Mouse (Mus musculus) ES-E14 (cell line): ENCODE measurements around the gene Ajm1. TPM values are rescaled to one million over a fixed set of nuclear protein-coding genes. Genes with fewer than 3 reads are reported as not detected.
A peak's percentile ranks its signal among the peaks of the same experiment; 100 is the strongest.
"Not testable (repeated sequence)": the region's sequence is repeated elsewhere in the genome, so short reads cannot be mapped to it uniquely, and the experiment has no call there.

ENCODE experiments used
- DNase-seq: peaks from one replicate; pipeline ENCODE4 v3.0.0-alpha.2; 2013; ENCODE audit warnings: low read depth, low spot score
- H3K27ac ChIP-seq: 2 replicates; pipeline ENCODE4 v1.5.1; 2012; ENCODE audit warnings: low read depth, mild to moderate bottlenecking, low read length, moderate library complexity, mixed read lengths; ENCODE audit not compliant: poor library complexity, insufficient read depth, severe bottlenecking
- H3K36me3 ChIP-seq: 2 replicates; pipeline ENCODE4 v1.6.1; 2012; ENCODE audit warnings: mild to moderate bottlenecking, low read length, moderate library complexity, mixed read lengths; ENCODE audit not compliant: control insufficient read depth, poor library complexity, insufficient read depth, severe bottlenecking
- H3K4me1 ChIP-seq, 2 experiments: fragments of 150-350 bp in 1 of 2; sonication (generic) in 1 of 2; 2 replicates each; pipeline ENCODE4 v1.6.1; 2012; ENCODE audit warnings: low read length in 2 of 2, mild to moderate bottlenecking in 1 of 2, mixed read lengths in 1 of 2; ENCODE audit not compliant: control insufficient read depth in 2 of 2, insufficient read depth in 2 of 2, poor library complexity in 1 of 2
- H3K4me3 ChIP-seq, 2 experiments: fragments of 150-350 bp in 1 of 2; sonication (generic) in 1 of 2; 2 replicates each; pipeline ENCODE4 v1.5.1; 2012; ENCODE audit warnings: low read length in 2 of 2, low read depth in 1 of 2, mild to moderate bottlenecking in 1 of 2, mixed read lengths in 1 of 2; ENCODE audit not compliant: insufficient read depth in 1 of 2, poor library complexity in 1 of 2, severe bottlenecking in 1 of 2
- H3K9ac ChIP-seq: 2 replicates; pipeline ENCODE4 v1.6.1; 2012; ENCODE audit warnings: low read depth, mild to moderate bottlenecking, low read length, mixed read lengths; ENCODE audit not compliant: poor library complexity, insufficient read depth, severe bottlenecking
- H3K9me3 ChIP-seq: fragments of 150-350 bp; sonication (generic); 2 replicates; pipeline ENCODE4 v1.6.1; 2012; ENCODE audit warnings: low read depth, mild to moderate bottlenecking, low read length; ENCODE audit not compliant: control insufficient read depth, insufficient read depth
- CHD2 ChIP-seq: IDR thresholded peaks from 2 replicates; pipeline ENCODE4 v1.6.1; 2014; ENCODE audit warnings: mild to moderate bottlenecking, low read depth, low read length, inconsistent platforms
- HCFC1 ChIP-seq: IDR thresholded peaks from 2 replicates; pipeline ENCODE4 v1.6.1; 2012; ENCODE audit warnings: low read length, inconsistent platforms, borderline replicate concordance; ENCODE audit not compliant: insufficient read depth
- MAFK ChIP-seq: IDR thresholded peaks from 2 replicates; pipeline ENCODE4 v1.6.1; 2014; ENCODE audit warnings: mild to moderate bottlenecking, low read depth, low read length, inconsistent platforms; ENCODE audit not compliant: insufficient read depth
- ZC3H11A ChIP-seq: IDR thresholded peaks from 2 replicates; pipeline ENCODE4 v1.6.1; 2012; ENCODE audit warnings: low read depth, mild to moderate bottlenecking, inconsistent platforms, low read length, borderline replicate concordance
- ZNF384 ChIP-seq: IDR thresholded peaks from 2 replicates; pipeline ENCODE4 v1.6.1; 2012; ENCODE audit warnings: low read depth, low read length, inconsistent platforms
- in situ Hi-C, 2 experiments: fragments of 600-800 bp; cut with MboI; formaldehyde crosslinking; loops; one replicate each; pipeline ENCODE4 v1.15.1; 2025; ENCODE audit warnings: low sequenced_read_pairs in 2 of 2, inconsistent platforms in 1 of 2; ENCODE audit not compliant: unreplicated experiment in 2 of 2
- total RNA-seq: library from RNA; depleted of rRNA; stranded (reverse); fragments of 300-350 nt; gene quantifications from 2 replicates; pipeline ENCODE4 v1.2.3, GENCODE M21; 2012

Ajm1 gene
- total RNA-seq, 1 experiment: 0.36 TPM

- H3K36me3 ChIP-seq: peaks cover 11% of the 10 kb centered on the region
- no peaks in the 10 kb centered on the region for H3K9me3 ChIP-seq
- in situ Hi-C loops: no loop called here
- no peak overlapping the region for H3K27ac ChIP-seq
- no peak for DNase-seq
- peak overlapping the region in 1 of 2 experiments; percentile 97; a peak in 1 of 4 replicates for H3K4me3 ChIP-seq
- peaks cover 4% of the 10 kb centered on the region in 2 experiments; a peak in 2 of 4 replicates for H3K4me1 ChIP-seq
- no peak for TF ChIP-seq MAFK
- TF ChIP-seq HCFC1: no peak
- no peak for TF ChIP-seq ZNF384
- no peak for TF ChIP-seq ZC3H11A
- no peak for TF ChIP-seq CHD2
- H3K9ac ChIP-seq: no peak overlapping the region
Observed at GRCm38 (mm10) chr2:25556296-25556695, 25.3 kb downstream of the Ajm1 start.

GRCm38 (mm10) chr2:25555479-25555878 is 26.1 kb downstream of the Ajm1 start:
- H3K4me1 ChIP-seq, H3K36me3 ChIP-seq, H3K27ac ChIP-seq, in situ Hi-C loops, DNase-seq, H3K9me3 ChIP-seq, H3K9ac ChIP-seq, H3K4me3 ChIP-seq: not testable (repeated sequence)

- H3K4me1 ChIP-seq, H3K9ac ChIP-seq, DNase-seq, H3K27ac ChIP-seq, H3K9me3 ChIP-seq, in situ Hi-C loops, H3K4me3 ChIP-seq, H3K36me3 ChIP-seq: not testable (repeated sequence)
Observed at GRCm38 (mm10) chr2:25553171-25553786, 28.3 kb downstream of the Ajm1 start.

- TF ChIP-seq MAFK: no peak
- no peak for TF ChIP-seq ZC3H11A
- TF ChIP-seq CHD2: no peak
- no peak for TF ChIP-seq ZNF384
- no peak for TF ChIP-seq HCFC1
- no peaks in the 10 kb centered on the region for H3K9me3 ChIP-seq
- H3K4me3 ChIP-seq: no peak overlapping the region
Observed at GRCm38 (mm10) chr2:25551186-25551585, 30.4 kb downstream of the Ajm1 start.

GRCm38 (mm10) chr2:25549021-25549991 is 32.3 kb downstream of the Ajm1 start:
- H3K9me3 ChIP-seq: no peaks in the 10 kb centered on the region
- TF ChIP-seq HCFC1 (no peak), MAFK (no peak), ZNF384 (no peak), ZC3H11A (no peak), CHD2 (no peak)
- H3K9ac ChIP-seq: no peak overlapping the region
- DNase-seq: no peak
- peaks cover 0 to 3% of the 10 kb centered on the region in 2 experiments; a peak in 1 of 4 replicates for H3K4me1 ChIP-seq
- H3K36me3 ChIP-seq: no peaks in the 10 kb centered on the region
- in situ Hi-C loops: no loop called here
- no peak overlapping the region for H3K4me3 ChIP-seq
- H3K27ac ChIP-seq: no peak overlapping the region

More at GRCm38 (mm10) chr2:25551186-25551585, 30.4 kb downstream of the Ajm1 start:
- DNase-seq: no peak
- in situ Hi-C loops: no loop called here
- Histone ChIP-seq H3K4me1 (no peaks in the 10 kb centered on the region), H3K36me3 (no peaks in the 10 kb centered on the region), H3K9ac (no peak overlapping the region), H3K27ac (no peak overlapping the region)
